Mouse (Mus musculus) brain, adult 2 months (tissue): ENCODE measurements at regions not wholly inside any gene's neighbourhood (a gene's known extent, or its start where the extent isn't known, plus 50 kb on each side); places are given as distances from the start of the nearest gene placed in this dataset.
"Not testable (repeated sequence)": the region's sequence is repeated elsewhere in the genome, so short reads cannot be mapped to it uniquely, and the experiment has no call there.

Experiments used
- DNase-seq: peaks from one replicate; pipeline ENCODE4 v3.0.0; 2011; ENCODE audit warnings: low read depth, low spot score

GRCm38 (mm10) chr16:21102033-21102432 lies 51.8 kb downstream of the Teddm3 start:
- not testable (repeated sequence) for DNase-seq

- DNase-seq = not testable (repeated sequence)
Measured at GRCm38 (mm10) chr16:21100126-21100525, 53.7 kb downstream of the Teddm3 start.

DNA sequence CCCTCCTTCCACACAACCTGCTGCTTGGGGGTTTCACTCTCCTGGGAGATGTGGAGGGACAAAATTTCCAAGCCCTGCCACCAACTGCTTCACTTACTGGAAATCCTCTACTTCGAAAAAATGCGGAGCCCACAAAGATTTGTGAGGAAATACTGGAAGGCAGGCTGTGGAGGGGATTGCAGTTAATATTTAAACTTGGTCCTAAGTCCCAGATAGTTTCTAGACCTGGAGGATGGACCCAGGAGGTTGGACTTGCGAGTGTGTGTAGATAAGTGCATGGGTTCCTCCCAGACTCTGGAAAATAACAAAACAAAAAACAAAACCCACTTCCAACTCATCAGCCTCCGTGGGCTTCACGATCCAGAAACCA lies 79.0 kb downstream of the Teddm3 start:
- DNase-seq = no peak

GRCm38 (mm10) chr16:21074082-21074778 lies 79.6 kb downstream of the Teddm3 start:
- DNase-seq = not testable (repeated sequence)

DNA sequence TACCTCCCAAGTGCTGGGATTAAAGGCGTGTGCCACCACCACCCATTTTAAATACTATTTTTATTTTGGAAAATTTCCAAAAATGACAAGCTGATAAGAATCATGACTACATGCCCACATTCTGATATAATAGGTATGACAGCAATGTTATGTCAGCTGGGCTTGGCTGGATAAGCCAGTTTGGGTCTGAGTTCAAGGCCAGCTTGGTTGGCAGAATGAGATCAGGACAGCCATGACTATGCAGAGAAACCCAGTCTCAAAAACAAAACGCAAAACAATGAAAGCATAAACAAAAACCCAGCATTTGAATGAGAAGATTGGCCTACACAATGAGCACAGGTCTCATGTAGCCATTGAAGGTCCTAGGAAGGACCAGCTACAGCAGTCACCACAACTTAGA lies 93.6 kb downstream of the Teddm3 start:
- DNase-seq = no peak

- no peak for DNase-seq
Measured at GRCm38 (mm10) chr16:21054772-21055171, 99.0 kb downstream of the Teddm3 start.

GRCm38 (mm10) chr16:21022087-21022486 lies 131.7 kb downstream of the Teddm3 start:
- DNase-seq = not testable (repeated sequence)

DNA sequence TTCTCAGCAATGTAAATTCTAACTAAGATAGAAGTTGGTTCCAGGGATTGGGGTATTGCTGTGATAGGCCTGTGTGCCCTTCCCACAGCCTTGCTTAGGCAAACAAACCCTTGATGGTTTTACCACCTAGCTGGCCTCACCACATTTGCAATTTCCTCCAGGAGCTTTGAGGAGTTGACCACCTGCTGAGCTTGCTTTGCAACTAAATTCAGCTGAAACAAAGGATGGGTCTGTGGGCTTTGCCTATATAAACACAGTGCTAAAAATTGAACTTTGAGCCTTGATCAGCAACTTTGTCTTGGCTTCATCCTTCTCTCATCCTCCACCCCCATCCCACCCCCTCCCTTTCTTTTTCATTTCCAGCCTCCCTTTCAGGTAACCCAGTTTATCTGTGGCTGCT lies 148.9 kb downstream of the Teddm3 start:
- no peak for DNase-seq

GRCm38 (mm10) chr16:21001126-21001525 lies 152.7 kb downstream of the Teddm3 start:
- peak; percentile 8 for DNase-seq

GRCm38 (mm10) chr16:20990524-20990923 lies 163.3 kb downstream of the Teddm3 start:
- no peak for DNase-seq

DNA sequence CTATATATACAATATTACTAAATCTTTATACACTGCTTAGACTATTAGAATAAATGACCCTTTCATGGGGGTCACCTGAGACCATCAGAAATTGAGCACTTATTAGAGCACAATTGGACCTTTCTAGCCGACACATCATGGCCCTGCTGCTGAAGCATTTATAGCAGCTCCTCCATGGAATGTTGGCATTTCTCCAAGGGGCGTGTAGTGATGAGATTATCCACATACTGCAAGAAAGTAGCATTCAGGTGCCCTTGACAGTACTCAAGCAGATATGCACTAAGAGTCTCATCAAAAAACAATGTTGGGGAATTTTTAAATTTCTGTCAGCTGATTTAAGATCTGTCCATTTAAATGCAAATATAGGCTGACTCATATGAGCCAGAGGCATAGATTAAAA lies 178.4 kb downstream of the Teddm3 start:
- DNase-seq = peak; percentile 21

- DNase-seq = no peak
Measured at GRCm38 (mm10) chr16:20972442-20972841, 181.4 kb downstream of the Teddm3 start.

DNA sequence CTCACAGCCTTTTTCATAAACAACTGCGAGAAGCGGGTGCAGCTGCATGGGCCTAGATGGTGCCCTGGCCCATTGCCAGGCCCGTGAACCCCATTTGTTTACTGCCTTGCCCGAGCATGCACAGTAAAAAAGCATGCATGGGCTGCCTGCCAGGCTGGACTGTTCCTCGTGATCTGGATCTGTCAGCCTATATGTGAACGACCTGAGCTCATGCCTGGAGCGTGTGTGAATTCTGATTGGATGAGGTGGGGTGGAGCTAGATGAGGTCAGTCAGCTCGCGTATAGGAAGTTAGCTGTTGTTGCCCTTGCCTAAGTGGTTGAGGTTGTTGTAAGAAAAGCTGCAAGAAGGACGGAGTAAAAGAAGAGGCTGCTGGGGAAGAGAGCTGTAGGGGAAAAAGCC lies 194.9 kb downstream of the Teddm3 start:
- DNase-seq = peak; percentile 12

DNA sequence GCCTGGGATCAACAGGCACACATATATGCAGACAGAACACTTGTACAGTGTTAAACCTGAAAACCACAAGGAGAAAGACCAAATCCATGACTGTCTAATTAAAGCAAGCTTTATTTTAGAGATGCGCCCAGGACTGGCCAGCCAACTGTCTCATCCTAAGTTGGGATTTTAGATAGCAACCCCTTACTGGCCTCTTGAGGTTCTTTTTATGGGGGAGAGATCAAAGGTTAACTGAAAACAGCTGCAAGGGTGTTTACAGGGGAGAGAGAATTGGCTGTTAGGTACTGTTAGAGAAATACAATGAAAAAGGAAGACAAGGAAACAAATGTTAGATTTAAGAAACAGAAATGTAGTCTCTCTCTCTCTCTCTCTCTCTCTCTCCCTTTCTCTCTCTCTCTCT lies 202.4 kb upstream of the Thpo start:
- no peak for DNase-seq

DNA sequence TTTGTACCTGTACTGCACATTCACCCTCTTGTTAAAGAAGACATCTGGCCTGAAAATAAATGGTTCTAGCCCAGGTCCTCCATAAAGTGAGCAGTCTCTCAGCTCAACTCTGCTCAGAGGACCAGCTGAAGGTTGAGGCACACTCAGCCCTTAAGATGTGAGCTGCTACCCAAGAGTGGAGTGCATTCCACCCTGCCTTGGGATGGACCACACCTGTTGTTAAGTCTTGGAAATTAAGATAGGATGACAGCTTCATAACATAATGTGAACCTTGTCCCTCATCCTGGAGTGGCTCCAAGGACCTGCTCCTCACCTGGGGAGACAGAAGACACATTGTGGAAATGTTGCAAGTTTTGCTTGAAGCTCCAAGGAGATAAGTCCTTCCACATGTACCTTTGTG lies 200.5 kb upstream of the Thpo start:
- DNase-seq = not testable (repeated sequence)

GRCm38 (mm10) chr16:20930003-20930402 lies 195.7 kb upstream of the Thpo start:
- not testable (repeated sequence) for DNase-seq

DNA sequence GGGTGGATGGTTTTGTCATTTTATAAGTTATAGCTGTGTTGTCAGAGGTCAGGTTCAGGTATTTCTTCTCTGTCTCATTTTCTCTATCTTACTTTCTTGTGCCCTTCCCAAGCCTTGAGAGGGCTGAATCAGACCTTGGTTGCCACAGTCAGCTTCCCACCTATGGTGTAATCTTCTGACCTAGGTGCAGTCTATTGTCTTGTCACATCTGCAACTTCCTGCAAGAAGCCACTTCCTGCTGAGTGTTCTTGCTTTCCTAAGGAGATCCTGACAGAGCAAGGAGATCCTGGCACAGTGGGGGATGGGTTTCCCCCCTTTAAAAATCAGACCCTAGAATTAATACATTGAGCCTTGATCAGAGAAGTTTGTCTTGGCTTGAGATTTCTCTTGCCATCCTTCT lies 191.5 kb upstream of the Thpo start:
- not testable (repeated sequence) for DNase-seq

DNA sequence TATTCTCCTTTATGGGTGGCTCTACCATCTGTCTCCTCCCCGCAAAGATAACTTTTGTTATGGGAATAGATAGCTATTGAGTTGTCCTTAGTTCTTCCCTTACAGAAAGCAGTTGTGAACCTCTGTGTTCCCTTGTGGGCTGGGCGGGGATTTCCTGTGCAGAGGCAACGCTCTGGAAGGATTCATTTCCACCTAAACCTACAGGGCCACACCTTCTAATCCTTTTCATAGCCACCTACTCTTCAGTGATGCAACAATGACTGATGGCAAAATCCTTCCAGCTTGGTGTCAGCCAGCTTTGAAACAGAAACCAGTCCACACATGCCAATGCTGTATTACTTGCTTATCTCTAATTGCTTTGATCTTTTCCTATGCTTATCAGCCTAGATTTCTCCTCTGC lies 176.6 kb upstream of the Thpo start:
- DNase-seq = not testable (repeated sequence)

GRCm38 (mm10) chr16:20908467-20909351 lies 174.4 kb upstream of the Thpo start:
- not testable (repeated sequence) for DNase-seq

GRCm38 (mm10) chr16:20895734-20896133 lies 161.4 kb upstream of the Thpo start:
- DNase-seq = peak; percentile 77

DNA sequence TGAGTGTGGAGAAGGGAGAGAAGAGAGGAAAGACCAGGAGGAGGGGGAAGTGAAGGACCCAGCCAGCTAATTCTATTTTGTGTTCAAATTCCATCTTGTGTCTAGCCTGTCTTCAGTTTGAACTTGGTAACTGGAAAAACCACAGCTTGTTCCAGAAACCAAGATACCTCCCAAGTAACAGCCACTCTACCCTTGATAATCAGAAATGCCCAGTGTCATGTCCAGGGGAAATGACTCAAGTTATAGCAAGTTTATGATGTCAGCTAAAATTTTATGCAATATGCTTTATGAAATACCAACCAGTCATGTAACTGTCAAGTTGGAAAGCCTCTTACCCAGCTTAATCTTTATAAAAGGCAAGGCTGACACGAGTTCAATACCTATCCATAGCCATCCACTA lies 137.4 kb upstream of the Thpo start:
- DNase-seq = no peak

DNA sequence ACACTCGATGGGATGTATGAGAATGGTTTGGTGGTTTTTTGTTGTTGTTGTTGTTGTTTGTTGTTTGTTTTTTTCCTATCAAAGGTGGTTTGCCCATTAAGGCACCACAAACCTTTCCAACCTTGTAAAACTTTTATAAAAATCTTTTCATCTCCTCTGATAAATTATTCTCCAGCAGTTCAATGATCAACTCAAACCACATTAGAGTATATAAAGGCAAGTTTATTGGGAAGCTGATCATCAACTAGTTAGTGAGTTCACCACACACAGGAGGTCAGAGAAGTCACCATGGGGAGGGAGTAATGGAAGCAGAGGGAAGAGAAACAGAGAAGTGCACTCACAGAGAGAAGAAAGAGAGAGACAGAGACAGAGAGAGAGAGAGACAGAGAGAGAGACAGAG lies 132.5 kb upstream of the Thpo start:
- no peak for DNase-seq

GRCm38 (mm10) chr16:20861256-20861655 lies 126.9 kb upstream of the Thpo start:
- DNase-seq = no peak
